Mouse (Mus musculus): ENCODE measurements around the gene Xrcc4.

DNA sequence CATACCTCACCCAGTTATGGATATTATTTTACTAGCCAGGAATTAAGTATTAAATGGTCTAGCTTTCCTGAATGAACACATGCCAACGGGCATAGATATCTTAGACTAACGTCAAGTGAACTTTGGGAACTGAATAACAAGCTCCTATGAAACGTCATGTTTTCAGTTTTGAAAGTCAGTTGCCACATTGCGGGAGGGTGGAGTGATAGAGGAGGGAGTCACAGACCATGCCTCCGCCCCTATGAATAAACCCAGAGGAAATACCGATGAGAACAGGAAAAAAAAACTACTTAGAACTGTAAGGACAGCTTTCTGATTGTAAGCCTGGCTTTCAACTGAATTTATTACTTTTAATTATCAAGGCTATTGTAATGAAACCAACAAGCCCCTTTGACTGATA, 175.5 kb downstream of the Xrcc4 start:
- TF ChIP-seq POLR2A (IDR thresholded peaks at IDR 0.05; ENCODE audit: borderline replicate concordance, low read depth, low read length), result no peak
- TF ChIP-seq CTCF (IDR thresholded peaks at IDR 0.05; ENCODE audit: low read depth, low read length), result no peak
